Mouse (Mus musculus): ENCODE data around the gene Ankrd11. TPM values are rescaled to one million over a fixed set of nuclear protein-coding genes. Genes with fewer than 3 reads are reported as not detected.

Ankrd11 gene
- polyA plus RNA-seq, 2 experiments: 65.3 to 83.7 TPM

DNA sequence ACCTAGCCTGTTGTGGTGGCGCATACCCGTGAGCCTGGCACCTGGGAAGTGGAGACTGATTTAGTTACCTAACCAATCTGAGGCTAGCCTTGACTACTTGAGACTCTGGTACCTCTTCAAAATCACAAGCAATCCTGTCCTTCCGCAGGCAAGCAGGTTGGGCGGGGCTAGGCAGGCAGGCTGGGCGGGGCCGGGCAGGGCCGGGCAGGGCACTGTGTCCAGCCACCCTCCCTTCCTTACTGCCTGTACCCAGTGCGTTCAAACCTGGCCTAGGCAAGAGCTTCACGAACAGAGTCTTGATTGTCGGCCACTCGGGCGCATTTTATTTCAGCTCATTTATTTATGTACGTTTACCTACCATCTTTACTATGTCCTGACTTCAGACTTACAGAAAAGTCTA, 182.2 kb downstream of the Ankrd11 start:
- TF ChIP-seq POLR2A (IDR thresholded peaks at IDR 0.05; ENCODE audit: borderline replicate concordance, extremely low read depth, insufficient read depth, insufficient read length): no peak
- H3K27ac ChIP-seq (replicated peaks; ENCODE audit: low read depth, low read length): no peak overlapping the region
- WGBS: 51% methylated on average over 13 of the region's 13 CpGs
- H3K36me3 ChIP-seq (ENCODE audit: control insufficient read depth, insufficient read depth, low read length): no peaks in the 10 kb centered on the region
- DNase-seq (ENCODE audit: low spot score) (no peak), ATAC-seq (ENCODE audit: low FRiP score, low read depth) (no peak)
- no peaks in the 10 kb centered on the region for H3K27me3 ChIP-seq (ENCODE audit: control insufficient read depth, insufficient read depth, low read length)
- H3K4me1 ChIP-seq (ENCODE audit: control insufficient read depth, insufficient read depth, low read length): no peaks in the 10 kb centered on the region
- peaks cover 10% of the 10 kb centered on the region; the same call in 1 of the 2 replicates for H3K9me3 ChIP-seq (ENCODE audit: control insufficient read depth, low read length)
- no peak overlapping the region for H3K4me2 ChIP-seq (replicated peaks; ENCODE audit: low read depth, low read length, severe bottlenecking)
- no peak overlapping the region for H3K9ac ChIP-seq (ENCODE audit: low read depth, low read length, severe bottlenecking)
- no peak overlapping the region for H3K4me3 ChIP-seq (replicated peaks; ENCODE audit: low read length)

- Histone ChIP-seq H3K27ac (replicated peaks; ENCODE audit: low read depth, low read length) (no peak overlapping the region), H3K27me3 (ENCODE audit: control insufficient read depth, insufficient read depth, low read length) (no peaks in the 10 kb centered on the region), H3K4me2 (replicated peaks; ENCODE audit: low read depth, low read length, severe bottlenecking) (no peak overlapping the region), H3K4me3 (replicated peaks; ENCODE audit: low read length) (no peak overlapping the region), H3K36me3 (ENCODE audit: control insufficient read depth, insufficient read depth, low read length) (no peaks in the 10 kb centered on the region), H3K4me1 (ENCODE audit: control insufficient read depth, insufficient read depth, low read length) (peaks cover 4% of the 10 kb centered on the region), H3K9ac (ENCODE audit: low read depth, low read length, severe bottlenecking) (no peak overlapping the region), H3K9me3 (ENCODE audit: control insufficient read depth, low read length) (no peaks in the 10 kb centered on the region)
- DNase-seq (ENCODE audit: low spot score) (no peak), ATAC-seq (ENCODE audit: low FRiP score, low read depth) (no peak)
- TF ChIP-seq POLR2A (IDR thresholded peaks at IDR 0.05; ENCODE audit: borderline replicate concordance, extremely low read depth, insufficient read depth, insufficient read length): no peak
- WGBS: 82% methylated on average over 8 of the region's 8 CpGs
These were observed 185.8 kb downstream of the Ankrd11 start for GRCm38 (mm10) chr8:122856288-122856687.

GRCm38 (mm10) chr8:122855123-122855522, 187.0 kb downstream of the Ankrd11 start:
- Histone ChIP-seq H3K27me3 (ENCODE audit: control insufficient read depth, insufficient read depth, low read length) (no peaks in the 10 kb centered on the region), H3K9ac (ENCODE audit: low read depth, low read length, severe bottlenecking) (no peak overlapping the region), H3K4me1 (ENCODE audit: control insufficient read depth, insufficient read depth, low read length) (peaks cover 4% of the 10 kb centered on the region), H3K36me3 (ENCODE audit: control insufficient read depth, insufficient read depth, low read length) (no peaks in the 10 kb centered on the region), H3K4me3 (replicated peaks; ENCODE audit: low read length) (no peak overlapping the region), H3K27ac (replicated peaks; ENCODE audit: low read depth, low read length) (no peak overlapping the region), H3K4me2 (replicated peaks; ENCODE audit: low read depth, low read length, severe bottlenecking) (no peak overlapping the region), H3K9me3 (ENCODE audit: control insufficient read depth, low read length) (no peaks in the 10 kb centered on the region)
- WGBS: 81% methylated on average over 4 of the region's 4 CpGs
- no peak for DNase-seq (ENCODE audit: low spot score)
- TF ChIP-seq POLR2A (IDR thresholded peaks at IDR 0.05; ENCODE audit: borderline replicate concordance, extremely low read depth, insufficient read depth, insufficient read length): no peak
- ATAC-seq (ENCODE audit: low FRiP score, low read depth): no peak

DNA sequence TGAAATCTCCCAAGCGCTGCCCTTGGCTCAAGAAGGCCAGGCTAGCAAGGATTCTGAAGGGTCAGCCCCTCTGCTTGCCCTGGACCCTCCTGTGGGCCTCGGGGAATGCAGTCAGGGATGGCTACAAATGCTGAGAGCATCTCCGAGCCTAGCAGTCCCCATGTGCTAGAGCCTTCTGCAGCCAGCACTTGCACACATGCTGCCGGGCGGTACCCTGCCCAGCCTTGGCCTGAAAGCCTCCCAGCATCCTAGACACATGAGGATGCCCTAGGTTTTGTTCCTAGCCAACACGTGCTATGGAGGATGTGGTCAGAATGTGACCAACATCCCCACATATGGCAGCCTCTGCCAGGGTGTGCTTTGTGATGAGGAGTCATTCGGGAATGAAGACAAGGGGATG, 187.7 kb downstream of the Ankrd11 start:
- no peak for TF ChIP-seq POLR2A (IDR thresholded peaks at IDR 0.05; ENCODE audit: borderline replicate concordance, extremely low read depth, insufficient read depth, insufficient read length)
- Histone ChIP-seq H3K4me3 (replicated peaks; ENCODE audit: low read length) (no peak overlapping the region), H3K9ac (ENCODE audit: low read depth, low read length, severe bottlenecking) (no peak overlapping the region), H3K36me3 (ENCODE audit: control insufficient read depth, insufficient read depth, low read length) (no peaks in the 10 kb centered on the region), H3K27ac (replicated peaks; ENCODE audit: low read depth, low read length) (no peak overlapping the region), H3K4me1 (ENCODE audit: control insufficient read depth, insufficient read depth, low read length) (peaks cover 4% of the 10 kb centered on the region), H3K4me2 (replicated peaks; ENCODE audit: low read depth, low read length, severe bottlenecking) (no peak overlapping the region), H3K27me3 (ENCODE audit: control insufficient read depth, insufficient read depth, low read length) (no peaks in the 10 kb centered on the region), H3K9me3 (ENCODE audit: control insufficient read depth, low read length) (no peaks in the 10 kb centered on the region)
- ATAC-seq (ENCODE audit: low FRiP score, low read depth): no peak
- WGBS: 74% methylated on average over 7 of the region's 7 CpGs
- DNase-seq (ENCODE audit: low spot score): no peak

GRCm38 (mm10) chr8:122853340-122853771, 188.7 kb downstream of the Ankrd11 start:
- Histone ChIP-seq H3K4me1 (ENCODE audit: control insufficient read depth, insufficient read depth, low read length) (peaks cover 4% of the 10 kb centered on the region), H3K27me3 (ENCODE audit: control insufficient read depth, insufficient read depth, low read length) (no peaks in the 10 kb centered on the region), H3K36me3 (ENCODE audit: control insufficient read depth, insufficient read depth, low read length) (no peaks in the 10 kb centered on the region), H3K9ac (ENCODE audit: low read depth, low read length, severe bottlenecking) (no peak overlapping the region), H3K9me3 (ENCODE audit: control insufficient read depth, low read length) (no peaks in the 10 kb centered on the region), H3K27ac (replicated peaks; ENCODE audit: low read depth, low read length) (no peak overlapping the region), H3K4me2 (replicated peaks; ENCODE audit: low read depth, low read length, severe bottlenecking) (no peak overlapping the region), H3K4me3 (replicated peaks; ENCODE audit: low read length) (no peak overlapping the region)
- ATAC-seq (ENCODE audit: low FRiP score, low read depth) (no peak), DNase-seq (ENCODE audit: low spot score) (no peak)
- WGBS: 26% methylated on average over 11 of the region's 11 CpGs
- TF ChIP-seq POLR2A (IDR thresholded peaks at IDR 0.05; ENCODE audit: borderline replicate concordance, extremely low read depth, insufficient read depth, insufficient read length): no peak

GRCm38 (mm10) chr8:122852546-122852905, 189.6 kb downstream of the Ankrd11 start:
- H3K27me3 ChIP-seq (ENCODE audit: control insufficient read depth, insufficient read depth, low read length): no peaks in the 10 kb centered on the region
- DNase-seq (ENCODE audit: low spot score) (no peak), ATAC-seq (ENCODE audit: low FRiP score, low read depth) (no peak)
- H3K4me2 ChIP-seq (replicated peaks; ENCODE audit: low read depth, low read length, severe bottlenecking): no peak overlapping the region
- H3K4me3 ChIP-seq (replicated peaks; ENCODE audit: low read length): no peak overlapping the region
- no peaks in the 10 kb centered on the region for H3K36me3 ChIP-seq (ENCODE audit: control insufficient read depth, insufficient read depth, low read length)
- no peak for TF ChIP-seq POLR2A (IDR thresholded peaks at IDR 0.05; ENCODE audit: borderline replicate concordance, extremely low read depth, insufficient read depth, insufficient read length)
- 83% methylated on average over 1 of the region's 1 CpGs for WGBS
- H3K9me3 ChIP-seq (ENCODE audit: control insufficient read depth, low read length): no peaks in the 10 kb centered on the region
- H3K27ac ChIP-seq (replicated peaks; ENCODE audit: low read depth, low read length): no peak overlapping the region
- H3K4me1 ChIP-seq (ENCODE audit: control insufficient read depth, insufficient read depth, low read length): peaks cover 4% of the 10 kb centered on the region
- H3K9ac ChIP-seq (ENCODE audit: low read depth, low read length, severe bottlenecking): no peak overlapping the region
